Mouse (Mus musculus): ENCODE data around the gene Gfpt2. TPM values are rescaled to one million over a fixed set of nuclear protein-coding genes. Genes with fewer than 3 reads are reported as not detected.
A peak's percentile ranks its signal among the peaks of the same experiment; 100 is the strongest.

Gene Gfpt2
- total and polyA plus RNA-seq, 2 experiments from 2014 or later, result 3.9 to 6.0 TPM

DNA sequence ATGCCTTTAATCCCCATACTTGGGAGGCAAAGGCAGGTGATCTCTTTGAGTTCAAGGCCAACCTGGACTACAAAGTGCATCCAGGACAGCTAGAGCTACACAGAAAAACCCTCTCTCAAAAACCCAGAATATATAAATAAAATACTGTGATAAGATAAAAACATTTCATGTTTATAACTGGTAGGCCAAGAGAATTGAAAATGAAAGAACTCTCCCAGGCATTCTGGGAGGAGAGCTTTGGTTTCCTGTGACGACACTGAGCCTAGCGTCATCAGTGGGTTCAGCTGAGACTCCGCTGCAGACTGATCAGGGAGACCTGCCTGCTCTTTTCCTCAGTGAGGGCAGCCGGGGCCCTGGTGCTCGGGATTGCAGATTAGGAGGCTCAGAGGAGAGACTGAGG, 61.2 kb downstream of the Gfpt2 start:
- no peak for DNase-seq (ENCODE audit: low spot score)
- H3K27ac ChIP-seq (ENCODE audit: low read depth, low read length), result no peak overlapping the region
- H3K4me3 ChIP-seq (ENCODE audit: low read depth, low read length), result no peak overlapping the region
- H3K36me3 ChIP-seq (ENCODE audit: insufficient read depth, low read length), result peaks cover 19% of the 10 kb centered on the region
- no peak for ATAC-seq (ENCODE audit: low FRiP score)
- TF ChIP-seq CTCF (IDR thresholded peaks at IDR 0.05), result no peak
- no peaks in the 10 kb centered on the region for H3K27me3 ChIP-seq (ENCODE audit: insufficient read depth, low read length)
- no peaks in the 10 kb centered on the region for H3K4me1 ChIP-seq (ENCODE audit: insufficient read depth, low read length)
- H3K4me2 ChIP-seq (ENCODE audit: low read depth, low read length, poor library complexity, severe bottlenecking), result no peak overlapping the region
- WGBS, result 69% methylated on average over 5 of the region's 5 CpGs
- H3K9me3 ChIP-seq (ENCODE audit: low read length), result no peaks in the 10 kb centered on the region
- no peak overlapping the region; the same call in 1 of the 2 replicates for H3K9ac ChIP-seq (replicated peaks; ENCODE audit: low read length, poor library complexity, severe bottlenecking)

DNA sequence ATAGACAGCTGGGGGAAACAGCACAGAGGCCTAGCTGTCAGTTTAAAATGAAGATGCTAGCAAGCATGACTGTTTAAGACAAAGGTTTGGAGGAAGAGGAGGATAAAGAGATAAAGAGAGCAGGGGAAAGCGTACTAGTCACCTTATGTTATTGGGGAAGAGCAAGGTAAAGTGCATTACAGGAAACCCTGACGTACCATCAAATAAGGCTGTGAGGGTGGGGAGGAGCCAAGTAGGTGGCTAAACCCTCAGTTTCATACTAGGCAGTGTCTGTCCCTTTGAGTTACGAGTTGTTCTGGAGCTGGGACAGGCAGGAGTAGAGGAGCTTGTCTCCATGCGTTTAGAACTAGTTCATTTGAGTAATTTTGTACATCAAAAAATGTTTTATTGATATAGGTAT, 67.2 kb downstream of the Gfpt2 start:
- Histone ChIP-seq H3K9me3 (ENCODE audit: low read length) (no peaks in the 10 kb centered on the region), H3K27me3 (ENCODE audit: insufficient read depth, low read length) (no peaks in the 10 kb centered on the region), H3K4me2 (ENCODE audit: low read depth, low read length, poor library complexity, severe bottlenecking) (no peak overlapping the region), H3K4me1 (ENCODE audit: insufficient read depth, low read length) (no peaks in the 10 kb centered on the region), H3K36me3 (ENCODE audit: insufficient read depth, low read length) (peaks cover 16% of the 10 kb centered on the region), H3K4me3 (ENCODE audit: low read depth, low read length) (no peak overlapping the region), H3K9ac (replicated peaks; ENCODE audit: low read length, poor library complexity, severe bottlenecking) (no peak overlapping the region), H3K27ac (ENCODE audit: low read depth, low read length) (no peak overlapping the region)
- TF ChIP-seq CTCF (IDR thresholded peaks at IDR 0.05), result no peak
- WGBS, result 90% methylated on average over 4 of the region's 4 CpGs
- ATAC-seq (ENCODE audit: low FRiP score) (no peak), DNase-seq (ENCODE audit: low spot score) (no peak)

DNA sequence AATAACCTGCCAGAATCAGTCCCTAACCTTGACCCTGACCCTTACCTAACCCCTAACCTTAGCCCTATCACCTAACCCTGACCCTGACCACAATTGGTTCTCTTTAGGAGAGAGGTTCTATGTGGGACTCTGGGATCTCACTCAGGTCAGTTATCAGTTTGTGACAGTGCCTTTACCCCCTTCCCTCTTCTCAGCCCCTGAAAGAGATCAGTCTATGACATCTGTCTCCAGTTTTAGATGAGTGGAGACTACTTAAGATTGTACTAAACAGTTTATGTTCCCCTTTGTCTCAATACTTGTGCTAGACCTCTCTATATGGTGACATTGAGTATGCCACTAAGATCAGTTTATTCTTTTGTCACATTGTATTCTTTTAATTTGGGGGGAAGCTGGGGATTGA, 69.9 kb downstream of the Gfpt2 start:
- Histone ChIP-seq H3K27me3 (ENCODE audit: insufficient read depth, low read length) (no peaks in the 10 kb centered on the region), H3K4me3 (ENCODE audit: low read depth, low read length) (no peak overlapping the region), H3K27ac (ENCODE audit: low read depth, low read length) (no peak overlapping the region), H3K9me3 (ENCODE audit: low read length) (no peaks in the 10 kb centered on the region), H3K9ac (replicated peaks; ENCODE audit: low read length, poor library complexity, severe bottlenecking) (no peak overlapping the region), H3K4me2 (ENCODE audit: low read depth, low read length, poor library complexity, severe bottlenecking) (no peak overlapping the region), H3K4me1 (ENCODE audit: insufficient read depth, low read length) (no peaks in the 10 kb centered on the region), H3K36me3 (ENCODE audit: insufficient read depth, low read length) (peaks cover 21% of the 10 kb centered on the region)
- no peak for TF ChIP-seq CTCF (IDR thresholded peaks at IDR 0.05)
- no peak for ATAC-seq (ENCODE audit: low FRiP score)
- no peak for DNase-seq (ENCODE audit: low spot score)

DNA sequence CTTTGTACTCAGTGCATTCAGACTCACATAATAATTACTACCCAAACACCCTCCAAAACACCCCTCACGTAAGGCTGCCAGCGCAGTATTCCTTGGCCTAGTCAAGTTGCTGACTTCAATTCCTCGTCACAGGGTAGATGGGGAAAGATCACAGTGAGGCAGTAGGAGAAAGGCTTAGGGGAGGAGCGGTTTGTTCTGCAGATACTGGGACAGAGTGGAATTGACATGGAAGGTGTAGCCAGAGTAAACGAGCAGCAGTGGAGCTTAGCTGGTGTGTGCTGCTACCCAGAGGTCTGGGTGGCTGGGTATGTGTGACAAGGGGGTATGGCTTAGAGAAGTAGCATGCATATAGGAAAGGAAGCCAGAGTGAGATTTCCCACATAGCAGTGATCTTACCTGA, 73.3 kb downstream of the Gfpt2 start:
- 84% methylated on average over 5 of the region's 5 CpGs for WGBS
- no peaks in the 10 kb centered on the region for H3K4me1 ChIP-seq (ENCODE audit: insufficient read depth, low read length)
- DNase-seq (ENCODE audit: low spot score) (no peak), ATAC-seq (ENCODE audit: low FRiP score) (no peak)
- H3K4me2 ChIP-seq (ENCODE audit: low read depth, low read length, poor library complexity, severe bottlenecking), result no peak overlapping the region
- peaks cover 32% of the 10 kb centered on the region for H3K36me3 ChIP-seq (ENCODE audit: insufficient read depth, low read length)
- H3K9ac ChIP-seq (replicated peaks; ENCODE audit: low read length, poor library complexity, severe bottlenecking), result no peak overlapping the region
- no peak for TF ChIP-seq CTCF (IDR thresholded peaks at IDR 0.05)
- H3K9me3 ChIP-seq (ENCODE audit: low read length), result no peaks in the 10 kb centered on the region
- no peaks in the 10 kb centered on the region for H3K27me3 ChIP-seq (ENCODE audit: insufficient read depth, low read length)
- no peak overlapping the region for H3K4me3 ChIP-seq (ENCODE audit: low read depth, low read length)
- H3K27ac ChIP-seq (ENCODE audit: low read depth, low read length), result no peak overlapping the region

DNA sequence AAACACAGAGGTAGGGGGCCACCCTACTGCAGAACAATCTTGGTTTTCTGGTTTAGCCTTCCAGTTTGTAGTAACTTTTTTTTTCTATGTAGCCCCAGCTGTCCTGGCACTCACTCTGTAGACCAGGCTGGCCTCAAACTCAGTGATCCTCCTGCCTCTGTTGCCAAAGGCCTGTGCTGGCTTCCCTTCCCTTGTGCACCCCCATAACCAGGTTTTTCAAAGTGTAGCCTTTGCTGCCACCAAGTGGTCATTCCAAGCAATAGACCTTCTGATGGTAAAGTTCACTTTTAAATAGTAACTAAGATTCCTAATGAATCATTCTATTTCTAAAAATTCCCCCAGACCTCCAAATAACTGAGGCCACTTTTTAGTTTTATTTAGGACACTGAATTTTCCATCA, 75.8 kb downstream of the Gfpt2 start:
- Histone ChIP-seq H3K4me3 (ENCODE audit: low read depth, low read length) (no peak overlapping the region), H3K4me2 (ENCODE audit: low read depth, low read length, poor library complexity, severe bottlenecking) (no peak overlapping the region), H3K4me1 (ENCODE audit: insufficient read depth, low read length) (no peaks in the 10 kb centered on the region), H3K9ac (replicated peaks; ENCODE audit: low read length, poor library complexity, severe bottlenecking) (no peak overlapping the region), H3K27ac (ENCODE audit: low read depth, low read length) (no peak overlapping the region), H3K36me3 (ENCODE audit: insufficient read depth, low read length) (peaks cover 32% of the 10 kb centered on the region), H3K9me3 (ENCODE audit: low read length) (no peaks in the 10 kb centered on the region), H3K27me3 (ENCODE audit: insufficient read depth, low read length) (no peaks in the 10 kb centered on the region)
- DNase-seq (ENCODE audit: low spot score) (peak; percentile 71), ATAC-seq (ENCODE audit: low FRiP score) (0 out of 2 replicates have a peak, but pooled peaks have one; percentile 39)
- peak; percentile 86 for TF ChIP-seq CTCF (IDR thresholded peaks at IDR 0.05)

DNA sequence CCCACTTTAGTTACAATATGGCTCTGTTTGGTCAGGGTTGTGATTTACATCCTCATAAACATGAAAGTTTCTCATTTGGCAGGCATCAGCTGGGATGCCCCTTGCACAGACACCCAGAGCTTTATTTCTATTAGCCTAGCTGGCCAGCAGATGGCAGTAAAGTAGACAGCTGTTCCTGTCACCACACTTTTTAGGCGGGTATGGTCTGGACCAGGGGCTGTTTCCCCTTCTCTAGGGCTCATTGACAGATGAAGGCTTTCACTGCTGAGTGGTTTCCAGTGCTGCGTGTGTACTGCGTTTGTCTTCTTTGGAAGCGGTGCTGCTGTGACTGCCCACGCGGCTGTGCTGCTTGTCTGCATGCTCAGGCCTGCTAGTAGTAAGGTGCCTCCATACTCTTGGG, 77.9 kb downstream of the Gfpt2 start:
- TF ChIP-seq CTCF (IDR thresholded peaks at IDR 0.05), result peak; percentile 84
- Histone ChIP-seq H3K9ac (replicated peaks; ENCODE audit: low read length, poor library complexity, severe bottlenecking) (no peak overlapping the region), H3K36me3 (ENCODE audit: insufficient read depth, low read length) (peaks cover 33% of the 10 kb centered on the region), H3K9me3 (ENCODE audit: low read length) (no peaks in the 10 kb centered on the region), H3K4me3 (ENCODE audit: low read depth, low read length) (no peak overlapping the region), H3K4me1 (ENCODE audit: insufficient read depth, low read length) (no peaks in the 10 kb centered on the region), H3K27me3 (ENCODE audit: insufficient read depth, low read length) (no peaks in the 10 kb centered on the region), H3K27ac (ENCODE audit: low read depth, low read length) (no peak overlapping the region), H3K4me2 (ENCODE audit: low read depth, low read length, poor library complexity, severe bottlenecking) (no peak overlapping the region)
- DNase-seq (ENCODE audit: low spot score), result peak; percentile 80
- 0 out of 2 replicates have a peak, but pooled peaks have one; percentile 67 for ATAC-seq (ENCODE audit: low FRiP score)
- 64% methylated on average over 6 of the region's 6 CpGs for WGBS

All from midbrain, postnatal 0 days (tissue).